Mouse (Mus musculus) embryonic stem cell, embryonic (primary cell): ENCODE measurements around the gene Sgpl1.

Experiments
- CTCF ChIA-PET, 4 experiments: fragments of 300-600 bp in 2 of 4; fragments of 350-600 bp in 2 of 4; sonication (Branson Sonifier 250); formaldehyde crosslinking; loops; one replicate each; lab custom pipeline; 2022; ENCODE audit warnings: inconsistent platforms in 2 of 4; lab: Charles Lee
- POLR2A ChIA-PET, 4 experiments: fragments of 300-600 bp in 2 of 4; fragments of 350-600 bp in 2 of 4; sonication (Branson Sonifier 250); formaldehyde crosslinking; loops; one replicate each; lab custom pipeline; 2022; ENCODE audit warnings: antibody characterized with exemption in 4 of 4, inconsistent platforms in 1 of 4; lab: Charles Lee

Gene Sgpl1

DNA sequence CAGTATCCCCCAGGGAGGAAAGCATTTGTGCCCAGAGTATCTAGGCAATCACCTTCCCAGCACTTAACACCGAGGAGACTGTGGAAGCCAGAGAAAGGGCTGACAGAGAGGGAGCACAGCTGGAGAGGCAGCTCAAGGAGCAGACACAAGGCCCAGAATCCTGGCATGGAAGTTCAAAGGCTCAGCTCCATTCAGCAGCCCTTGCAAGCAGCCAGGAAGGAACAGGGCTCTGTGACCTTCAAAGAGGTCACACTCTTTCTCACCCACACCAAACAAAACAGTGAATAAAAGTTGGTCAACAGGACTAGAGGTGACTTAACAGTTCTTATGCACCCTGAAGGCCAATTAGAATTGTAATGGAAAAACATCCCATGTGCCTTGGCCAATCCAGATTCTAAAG lies 72.9 kb downstream of the Sgpl1 start:
- CTCF ChIA-PET, result interaction anchor here (0.6 to 2.1 kb wide), 8 partner anchors 10 to 345 kb away, joined by 3 to 10 read pairs (median 4); partner anchors contain the start of gene Adamts14 (in 1 of the 4)
- POLR2A ChIA-PET, result interaction anchor here in 3 of 4 experiments (0.8 to 1.9 kb wide), 8 partner anchors 10 to 322 kb away, joined by 3 to 12 read pairs (median 3); partner anchors contain the start of gene Slc29a3 (in 1 of the 3)

- POLR2A ChIA-PET, result interaction anchor here in 3 of 4 experiments (0.6 to 1.6 kb wide), 4 partner anchors 9 to 312 kb away, joined by 3 to 7 read pairs (median 4); no protein-coding TSS in a partner anchor
- CTCF ChIA-PET, result interaction anchor here (0.6 to 2.2 kb wide), 22 partner anchors 8 to 664 kb away, joined by 3 to 14 read pairs (median 4); partner anchors contain the start of gene Slc29a3 (in 1 of the 4)
Observed at GRCm38 (mm10) chr10:61072324-61072723, 75.2 kb downstream of the Sgpl1 start.

- CTCF ChIA-PET, result interaction anchor here in 2 of 4 experiments (0.6 to 1.6 kb wide), 26 partner anchors 10 to 1068 kb away, joined by 3 to 10 read pairs (median 4); partner anchors contain the start of gene Slc29a3 (in 1 of the 2)
- POLR2A ChIA-PET, result interaction anchor here in 3 of 4 experiments (0.6 to 1.6 kb wide), 10 partner anchors 9 to 316 kb away, joined by 3 to 9 read pairs (median 4); partner anchors contain the start of gene Slc29a3 (in 1 of the 3)
Observed at GRCm38 (mm10) chr10:61069248-61069647, 78.3 kb downstream of the Sgpl1 start.

- ChIA-PET CTCF (interaction anchor here in 3 of 4 experiments (0.6 to 1.6 kb wide), 20 partner anchors 9 to 610 kb away, joined by 3 to 10 read pairs (median 4); partner anchors contain the start of gene Slc29a3 (in 1 of the 3)), POLR2A (interaction anchor here in 3 of 4 experiments (0.6 to 1.6 kb wide), 11 partner anchors 8 to 316 kb away, joined by 3 to 9 read pairs (median 3); partner anchors contain the start of gene Slc29a3 (in 1 of the 3))
Observed at GRCm38 (mm10) chr10:61068436-61069192, 78.9 kb downstream of the Sgpl1 start.

- POLR2A ChIA-PET, result interaction anchor here (0.6 to 3.3 kb wide), 28 partner anchors 8 to 633 kb away, joined by 3 to 25 read pairs (median 4); partner anchors contain the start of genes Slc29a3 (in 1 of the 4) and Unc5b (in 1 of the 4)
- CTCF ChIA-PET, result interaction anchor here (0.5 to 3.8 kb wide), 36 partner anchors 9 to 772 kb away, joined by 3 to 22 read pairs (median 4); partner anchors contain the start of gene Sgpl1 (in 1 of the 4)
Observed at GRCm38 (mm10) chr10:61065287-61066005, 82.1 kb downstream of the Sgpl1 start.

DNA sequence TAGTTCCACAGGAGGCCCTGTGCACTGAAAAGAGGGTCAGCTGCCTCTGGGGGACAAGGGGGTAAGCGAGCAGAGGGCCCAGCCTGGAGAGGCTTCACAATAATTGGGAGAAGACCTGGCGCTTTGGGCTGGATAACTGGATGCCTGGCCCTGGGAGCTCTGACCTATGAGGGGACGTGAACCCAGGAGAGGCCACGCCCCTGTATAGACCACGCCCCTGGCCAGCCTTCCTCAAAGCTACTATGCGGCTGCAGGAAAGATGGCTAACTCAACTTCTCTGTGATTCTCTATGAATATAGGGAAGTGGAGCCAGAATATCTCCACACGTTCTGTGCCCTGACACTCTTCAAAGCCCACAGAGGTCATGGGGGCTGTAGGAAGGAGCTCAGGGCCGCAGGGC lies 82.9 kb downstream of the Sgpl1 start:
- POLR2A ChIA-PET, result interaction anchor here (0.7 to 3.3 kb wide), 30 partner anchors 9 to 632 kb away, joined by 3 to 25 read pairs (median 4); partner anchors contain the start of genes Slc29a3 (in 1 of the 4) and Unc5b (in 1 of the 4)

DNA sequence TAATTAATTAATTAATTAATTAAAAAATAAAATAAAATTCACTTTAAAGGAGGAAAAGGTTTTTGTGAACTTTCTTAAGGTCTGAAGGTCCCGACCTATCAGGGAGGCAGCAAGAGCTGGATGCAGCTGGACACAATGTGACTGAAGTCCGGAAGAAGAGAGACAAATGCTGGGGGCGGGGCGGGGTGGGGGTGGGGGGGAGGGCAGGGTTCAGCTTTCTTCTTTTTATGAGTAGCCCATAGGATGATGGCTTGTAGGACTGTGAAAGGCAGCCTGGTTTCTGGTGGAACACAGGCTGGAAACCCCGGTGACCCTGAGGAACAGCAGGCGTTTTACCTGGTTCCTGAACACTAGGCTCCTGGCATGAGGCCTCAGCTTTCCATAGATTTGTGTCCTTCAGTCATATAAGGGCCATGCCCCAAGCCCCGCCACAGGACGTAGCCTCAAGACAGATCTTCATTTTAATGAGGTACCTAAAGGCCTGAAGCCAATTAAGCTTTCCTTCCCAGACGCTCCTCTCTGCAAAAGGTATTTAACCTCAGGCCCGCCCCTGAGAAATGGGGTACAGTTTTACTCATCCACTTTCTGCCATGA lies 84.1 kb downstream of the Sgpl1 start:
- POLR2A ChIA-PET, result interaction anchor here in 3 of 4 experiments (0.5 to 3.3 kb wide), 13 partner anchors 10 to 311 kb away, joined by 3 to 25 read pairs (median 4); partner anchors contain the start of genes Slc29a3 (in 1 of the 3) and Unc5b (in 1 of the 3)
- CTCF ChIA-PET, result interaction anchor here in 3 of 4 experiments (1.1 to 3.8 kb wide), 12 partner anchors 9 to 403 kb away, joined by 3 to 22 read pairs (median 11); no protein-coding TSS in a partner anchor

More for the DNA sequence above, 82.9 kb downstream of the Sgpl1 start:
- CTCF ChIA-PET, result interaction anchor here (0.5 to 3.8 kb wide), 32 partner anchors 8 to 773 kb away, joined by 3 to 22 read pairs (median 4); partner anchors contain the start of gene Sgpl1 (in 1 of the 4)

DNA sequence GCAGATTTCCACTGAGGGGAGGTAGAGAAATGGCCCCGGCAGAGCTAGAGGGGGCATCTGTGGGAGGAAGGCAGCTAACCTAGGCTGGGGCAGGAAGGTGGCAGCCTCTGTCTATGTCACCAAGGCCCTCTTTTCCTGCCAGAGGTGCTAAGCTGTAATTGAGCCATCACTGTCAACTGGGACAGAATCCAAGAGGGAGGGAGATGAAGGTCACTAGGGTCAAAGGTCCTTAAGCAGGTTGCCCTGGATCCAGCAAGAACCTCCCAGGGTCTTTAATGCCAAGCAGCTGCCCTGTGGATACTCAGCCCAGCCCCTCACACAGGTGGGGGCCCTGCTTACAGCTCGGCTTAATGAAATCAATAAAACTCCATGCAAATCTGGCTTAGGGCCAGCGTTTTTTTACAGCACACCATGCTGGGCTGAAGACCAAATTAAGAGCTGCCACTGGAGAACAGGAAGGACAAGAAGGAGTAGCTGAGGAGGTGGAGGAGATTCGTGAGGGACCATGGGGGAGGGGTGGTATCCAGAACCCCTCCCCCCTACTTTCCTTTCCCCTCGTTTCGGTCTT lies 87.9 kb downstream of the Sgpl1 start:
- ChIA-PET POLR2A (interaction anchor here in 3 of 4 experiments (0.8 to 1.8 kb wide), 9 partner anchors 8 to 247 kb away, joined by 3 to 5 read pairs (median 3); no protein-coding TSS in a partner anchor), CTCF (interaction anchor here (0.6 to 1.7 kb wide), 10 partner anchors 9 to 302 kb away, joined by 3 to 5 read pairs (median 4); no protein-coding TSS in a partner anchor)

GRCm38 (mm10) chr10:61059101-61059500 lies 88.4 kb downstream of the Sgpl1 start:
- CTCF ChIA-PET, result interaction anchor here (0.6 to 1.7 kb wide), 7 partner anchors 10 to 299 kb away, joined by 3 to 5 read pairs (median 4); no protein-coding TSS in a partner anchor
- POLR2A ChIA-PET, result interaction anchor here in 3 of 4 experiments (0.8 to 1.6 kb wide), 7 partner anchors 21 to 247 kb away, joined by 3 to 5 read pairs (median 3); no protein-coding TSS in a partner anchor

GRCm38 (mm10) chr10:61056661-61057060 lies 90.8 kb downstream of the Sgpl1 start:
- ChIA-PET POLR2A (interaction anchor here in 1 of 4 experiments (0.6 to 1.4 kb wide), 2 partner anchors 76 to 262 kb away, joined by 4 to 5 read pairs; no protein-coding TSS in a partner anchor), CTCF (interaction anchor here in 1 of 4 experiments (0.6 kb wide), 2 partner anchors 17 to 161 kb away, joined by 3 read pairs; no protein-coding TSS in a partner anchor)

DNA sequence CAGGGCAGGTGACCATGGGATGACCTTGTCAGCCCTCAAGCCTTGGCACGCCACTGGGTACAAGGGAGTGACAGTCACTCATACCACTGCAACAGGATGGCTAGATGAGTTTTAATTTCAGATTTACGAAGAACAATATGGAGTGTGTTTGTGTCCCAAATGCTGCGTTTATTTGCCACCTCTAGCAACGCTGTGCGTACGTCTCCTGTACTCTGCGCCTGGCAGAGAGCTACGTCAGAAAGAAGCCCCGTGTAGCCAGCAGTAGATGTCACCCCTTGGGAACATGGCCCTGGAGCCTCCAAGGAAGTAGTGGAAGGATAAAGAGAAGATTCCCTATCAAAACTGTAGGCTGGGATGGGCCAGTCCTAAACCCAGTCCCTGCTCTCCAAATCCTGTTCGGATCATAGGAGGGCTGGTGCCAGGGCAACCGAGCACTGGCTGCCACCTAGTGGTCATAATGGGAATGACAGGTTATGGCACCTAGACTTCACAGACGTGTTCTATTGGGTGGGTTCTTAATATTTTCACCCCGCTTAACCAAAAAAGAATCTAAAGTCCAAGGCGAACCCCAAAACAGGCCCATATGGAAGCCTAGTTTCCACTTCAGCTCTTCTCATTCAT lies 95.4 kb downstream of the Sgpl1 start:
- POLR2A ChIA-PET, result interaction anchor here (0.6 to 1.7 kb wide), 10 partner anchors 8 to 337 kb away, joined by 3 to 4 read pairs (median 4); no protein-coding TSS in a partner anchor
- CTCF ChIA-PET, result interaction anchor here (0.5 to 5.6 kb wide), 53 partner anchors 9 to 629 kb away, joined by 3 to 42 read pairs (median 4); partner anchors contain the start of genes Slc29a3 (in 1 of the 4) and Unc5b (in 1 of the 4)
